Mouse (Mus musculus) 3T3-L1 (cell line): Measurements from ENCODE around the gene Tulp4.
A peak's percentile ranks its signal among the peaks of the same experiment; 100 is the strongest.

Experiments used
- DNase-seq: peaks from one replicate; pipeline ENCODE4 v3.0.0-alpha.2; 2015; ENCODE audit warnings: low read depth, low spot score

The Tulp4 gene

DNA sequence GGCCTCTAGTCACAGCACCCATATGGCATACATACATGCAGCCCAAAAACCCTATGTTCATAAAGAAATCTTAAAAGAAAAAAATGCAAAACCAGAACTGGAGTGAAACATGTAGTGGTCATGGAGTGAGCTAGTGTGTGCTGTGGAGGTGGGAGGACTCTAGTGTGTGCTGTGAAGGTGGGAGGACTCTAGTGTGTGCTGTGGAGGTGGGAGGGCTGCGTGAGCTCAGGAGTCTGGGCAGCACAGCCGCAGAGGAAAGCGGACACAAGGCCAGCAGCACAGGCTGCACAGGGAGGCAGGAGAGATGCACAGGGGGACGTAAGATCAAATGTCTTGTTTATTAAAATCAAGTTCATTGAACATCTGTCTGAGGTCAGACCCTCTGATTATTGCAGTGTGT lies 17.5 kb downstream of the Tulp4 start:
- DNase-seq: no peak

DNA sequence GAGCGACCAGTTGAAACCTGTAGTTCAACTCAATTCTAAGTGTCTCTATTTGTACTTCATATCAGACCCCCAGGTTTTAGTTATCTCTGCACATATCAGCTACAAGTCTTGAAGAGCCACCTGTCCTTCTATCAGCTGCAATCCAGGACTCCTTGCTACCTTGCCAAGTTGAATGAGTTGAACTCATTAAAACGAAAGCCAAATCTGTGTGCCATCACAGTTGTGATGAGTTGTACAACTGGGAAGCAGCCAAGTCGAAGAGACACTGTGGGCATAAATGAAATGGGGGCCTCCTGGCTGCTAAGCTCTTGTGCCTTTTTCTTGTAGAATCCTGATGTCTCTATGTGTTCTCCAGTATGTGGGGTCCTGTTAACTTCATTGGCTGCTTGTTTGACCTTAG lies 19.2 kb downstream of the Tulp4 start:
- DNase-seq: no peak

DNA sequence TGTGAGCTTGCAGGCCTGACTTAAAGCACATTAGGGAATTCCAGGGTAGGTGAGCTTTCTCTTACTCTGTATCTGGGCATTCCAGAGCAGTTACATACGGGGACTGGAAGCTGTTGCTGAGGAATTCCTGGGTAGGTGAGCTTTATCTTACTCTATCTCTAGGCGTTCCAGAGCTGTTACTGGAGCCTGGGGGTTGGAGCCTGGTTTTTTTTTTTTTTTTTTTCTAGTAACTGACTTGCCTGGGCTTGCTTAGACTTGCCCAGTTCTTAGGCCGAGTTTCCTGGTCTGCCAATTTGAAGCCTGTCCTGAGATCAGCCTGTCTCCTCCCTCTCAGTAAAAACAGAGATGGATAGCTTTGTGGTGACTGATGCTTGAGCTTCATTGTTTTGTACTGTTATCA lies 21.8 kb downstream of the Tulp4 start:
- DNase-seq: peak; percentile 74

DNA sequence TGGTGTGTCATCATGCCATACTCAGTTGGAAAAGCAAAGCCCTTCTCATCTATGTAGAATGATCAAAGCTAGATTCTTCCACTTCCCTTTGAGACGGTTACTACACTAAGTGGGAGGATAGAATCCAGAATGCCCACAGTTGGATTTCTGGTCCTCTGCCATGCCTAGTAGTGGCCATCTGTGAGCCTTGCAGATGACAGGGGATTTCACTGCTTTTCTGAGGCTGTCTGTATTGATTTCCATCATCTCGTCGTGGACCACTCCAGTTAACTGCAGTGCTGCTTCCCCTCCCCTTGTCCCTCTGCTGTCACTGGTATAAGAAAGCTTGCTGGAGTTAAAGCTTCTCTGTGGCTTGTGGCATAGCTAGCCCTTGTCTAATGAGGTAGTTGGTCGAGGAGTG lies 23.1 kb downstream of the Tulp4 start:
- DNase-seq: no peak

DNA sequence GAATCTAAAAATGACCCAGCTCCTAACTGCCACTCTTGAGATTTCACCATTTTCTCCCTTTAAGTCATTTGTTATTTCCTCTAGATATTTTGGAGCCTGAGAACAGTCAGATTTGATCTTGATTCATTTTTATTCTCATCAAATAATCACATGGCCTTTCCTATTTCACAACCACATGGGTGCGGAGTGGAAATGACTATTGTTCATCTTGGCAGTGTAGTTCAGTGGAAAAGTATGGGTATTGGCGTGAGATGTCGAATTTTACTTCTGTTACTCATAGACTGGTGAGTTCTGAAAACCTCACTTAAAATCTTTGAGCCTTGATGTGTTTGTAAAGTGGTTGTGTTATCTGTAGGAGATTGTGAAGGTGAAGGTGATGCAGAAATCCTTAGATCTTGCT lies 24.8 kb downstream of the Tulp4 start:
- peak; percentile 77 for DNase-seq

DNA sequence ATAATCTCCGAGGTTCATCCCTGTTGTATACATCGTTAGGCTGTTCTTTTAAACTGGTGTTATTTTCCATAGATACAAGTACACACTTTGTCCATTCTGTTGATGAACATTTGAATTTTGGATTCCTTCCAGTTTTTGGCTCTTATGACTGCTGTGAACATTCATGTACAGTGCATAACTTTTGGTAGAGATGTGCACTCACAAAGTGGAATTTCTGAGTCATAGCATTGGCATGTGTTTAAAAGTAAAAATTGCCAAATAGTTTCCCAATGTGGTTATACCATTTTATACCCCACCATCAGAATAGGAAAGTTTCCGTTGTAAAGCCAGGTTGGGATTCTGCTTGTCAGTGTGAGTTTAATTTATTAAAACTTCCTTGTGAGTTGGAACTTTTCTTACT lies 34.6 kb downstream of the Tulp4 start:
- DNase-seq: peak; percentile 98

DNA sequence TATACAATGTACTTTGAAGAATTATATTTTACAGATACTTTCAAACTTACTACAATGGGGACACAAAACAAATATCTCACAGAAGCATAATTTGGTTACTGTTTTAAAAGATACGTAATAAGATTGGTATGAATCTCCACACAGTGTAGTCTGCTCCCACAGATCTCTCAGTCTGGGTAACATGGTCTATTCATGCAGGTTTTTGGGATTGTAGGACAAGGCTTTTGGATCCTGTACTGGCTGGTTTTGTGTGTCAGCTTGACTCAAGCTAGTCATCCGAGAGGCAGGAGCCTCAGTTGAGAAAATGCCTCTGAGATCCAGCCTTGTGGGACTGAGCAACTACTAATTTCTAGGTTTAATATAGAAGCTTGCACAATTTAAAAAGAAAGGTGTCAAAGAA lies 35.1 kb downstream of the Tulp4 start:
- peak; percentile 75 for DNase-seq

DNA sequence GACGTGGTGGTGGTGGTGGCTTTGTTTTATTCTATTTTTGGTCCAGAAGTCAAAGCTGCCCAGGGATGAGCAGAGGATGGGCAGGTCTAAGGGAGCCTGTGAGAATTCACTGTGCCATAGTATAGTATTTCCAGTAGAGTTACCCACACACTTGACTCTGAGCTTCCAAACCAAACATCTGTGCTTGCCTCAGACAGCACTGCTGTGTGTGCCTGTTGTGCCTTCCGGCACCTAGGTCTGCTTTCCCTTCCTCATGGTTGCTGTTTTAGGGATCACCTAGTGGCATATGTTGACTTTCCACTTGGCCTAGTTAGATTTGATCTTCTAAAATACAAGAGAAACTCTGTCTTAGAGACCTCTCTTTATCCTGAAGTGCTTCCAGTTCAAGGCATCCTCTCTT lies 39.0 kb downstream of the Tulp4 start:
- DNase-seq: no peak

DNA sequence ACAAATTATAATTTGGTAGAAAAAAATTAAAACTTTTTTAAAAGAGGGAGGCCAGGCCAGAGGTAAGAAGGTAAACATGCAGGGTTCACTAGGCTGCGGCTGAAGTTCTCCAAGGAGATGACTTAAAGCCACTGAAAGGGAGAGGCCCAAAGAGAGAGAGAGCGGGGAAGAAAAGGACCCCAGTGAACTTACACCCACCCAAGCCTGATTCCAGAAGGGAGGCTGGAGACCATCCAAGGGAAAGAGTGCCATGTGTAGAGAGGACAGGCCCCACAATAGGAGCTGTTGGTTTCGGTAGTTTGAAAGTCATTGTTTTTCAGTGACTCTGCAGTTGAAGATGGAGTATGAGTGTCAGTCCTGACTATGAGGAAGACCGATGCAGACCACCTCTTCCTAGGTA lies 46.7 kb downstream of the Tulp4 start:
- no peak for DNase-seq

DNA sequence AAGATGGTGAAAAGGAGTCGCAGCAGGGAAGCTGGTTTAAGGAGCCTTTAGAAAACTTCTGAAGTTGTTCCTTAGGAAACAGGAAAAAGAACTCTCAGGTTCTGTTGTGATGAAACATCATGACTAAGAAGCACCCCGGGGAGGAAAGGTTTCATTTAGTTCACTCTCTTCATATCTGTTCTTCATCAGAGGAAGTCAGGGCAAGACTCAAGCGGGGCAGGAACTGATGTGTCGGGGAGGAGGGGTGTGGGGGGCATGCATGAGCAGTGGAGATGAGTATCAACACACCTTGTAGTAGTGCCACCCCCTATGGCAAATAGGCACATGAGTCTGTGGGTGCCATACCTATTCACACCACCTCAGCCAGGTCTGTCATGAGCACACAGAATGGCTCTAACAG lies 47.3 kb downstream of the Tulp4 start:
- DNase-seq: no peak

DNA sequence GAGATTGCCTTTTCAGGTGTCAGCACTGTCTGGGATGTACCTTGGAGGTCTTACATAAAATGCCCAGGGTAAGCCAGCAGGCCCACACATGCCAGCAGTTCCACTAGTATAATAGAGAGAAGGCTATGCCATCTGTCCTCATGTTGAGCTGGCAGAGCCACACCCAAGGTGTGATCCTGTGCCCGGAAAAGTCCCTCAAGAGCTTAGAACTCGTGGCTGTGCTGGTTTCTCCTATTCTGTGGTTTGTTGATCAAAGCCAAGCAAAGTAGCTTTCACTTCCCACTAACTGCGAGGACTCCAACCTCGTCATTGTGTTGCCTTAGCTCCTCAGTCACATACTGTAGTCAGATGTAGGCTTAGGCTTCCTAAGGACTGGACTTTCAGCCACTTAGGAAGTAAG lies 48.1 kb downstream of the Tulp4 start:
- DNase-seq: no peak

DNA sequence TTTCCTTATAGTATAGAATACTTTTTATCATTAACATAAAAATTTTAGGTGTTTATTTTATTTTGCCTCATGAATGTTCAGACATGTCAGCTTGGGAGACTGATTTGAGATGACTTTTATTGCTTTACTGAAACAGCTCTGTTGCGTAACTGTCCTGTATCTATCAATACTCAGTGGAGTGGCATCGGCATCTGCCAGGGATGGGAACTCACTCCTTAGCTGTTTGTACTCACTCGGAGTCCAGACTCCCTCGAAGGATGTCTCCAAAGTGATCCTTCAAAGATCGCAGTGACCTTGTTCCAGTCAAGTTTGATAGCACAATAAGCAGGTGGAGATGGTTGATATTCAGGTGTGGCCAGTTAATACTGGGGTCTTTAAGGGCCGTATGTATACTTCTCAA lies 54.3 kb downstream of the Tulp4 start:
- no peak for DNase-seq

DNA sequence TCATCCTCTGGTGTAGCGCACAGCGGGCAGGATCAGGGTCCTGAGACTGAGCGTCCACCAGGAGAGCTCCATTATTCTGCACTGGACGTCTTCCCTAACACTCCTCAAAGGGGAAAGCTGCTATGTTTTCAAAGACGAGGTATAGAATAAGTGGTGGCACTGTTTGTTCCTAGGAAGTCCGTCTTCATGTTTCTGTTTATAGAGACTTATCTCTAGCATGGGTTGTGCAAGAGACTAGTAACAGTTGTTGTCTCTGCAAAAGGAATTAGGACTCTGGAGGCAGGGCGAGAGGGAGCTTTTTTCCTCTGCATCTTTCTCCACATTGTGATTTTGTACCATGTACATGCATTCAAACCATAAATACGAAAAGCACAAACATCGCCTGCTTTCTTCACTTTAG lies 55.7 kb downstream of the Tulp4 start:
- DNase-seq: no peak

DNA sequence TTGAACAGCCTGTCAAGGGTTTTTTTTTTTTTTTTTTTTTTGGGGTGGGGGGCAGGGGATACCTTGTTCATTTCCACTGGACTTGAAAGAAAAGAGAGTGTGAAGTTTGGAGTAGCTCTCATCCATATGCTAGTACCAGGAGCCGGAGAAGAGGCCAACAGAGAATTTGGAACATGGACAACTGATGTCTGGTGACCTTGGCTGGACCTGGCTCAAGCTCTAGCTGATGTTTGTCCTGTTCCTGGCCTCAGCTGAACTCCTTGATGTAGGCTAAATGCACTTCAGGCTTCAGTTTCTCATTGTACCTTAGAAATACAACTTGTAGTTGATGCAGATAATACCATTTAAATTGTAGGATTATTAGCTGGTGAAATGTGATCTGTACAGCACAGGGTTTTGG lies 56.5 kb downstream of the Tulp4 start:
- DNase-seq: no peak

DNA sequence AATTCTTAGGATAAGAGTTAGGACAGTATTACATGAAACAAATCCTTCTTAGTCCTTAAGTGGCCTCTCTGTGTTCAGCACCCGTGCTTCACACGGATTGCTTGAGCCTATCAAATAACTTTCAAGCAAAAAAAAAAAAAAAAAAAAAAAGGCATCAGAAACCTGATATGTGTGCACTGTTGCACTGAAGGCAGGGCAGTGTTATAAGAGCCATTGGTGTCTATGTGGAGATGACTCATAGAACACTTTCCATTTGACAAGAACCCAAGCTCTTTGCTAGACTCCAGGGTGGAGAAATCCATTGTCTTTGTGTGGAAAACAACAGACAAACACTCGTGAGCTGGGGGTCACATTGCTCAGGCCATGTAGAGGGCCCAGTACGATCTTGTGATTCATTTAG lies 58.7 kb downstream of the Tulp4 start:
- peak; percentile 94 for DNase-seq

DNA sequence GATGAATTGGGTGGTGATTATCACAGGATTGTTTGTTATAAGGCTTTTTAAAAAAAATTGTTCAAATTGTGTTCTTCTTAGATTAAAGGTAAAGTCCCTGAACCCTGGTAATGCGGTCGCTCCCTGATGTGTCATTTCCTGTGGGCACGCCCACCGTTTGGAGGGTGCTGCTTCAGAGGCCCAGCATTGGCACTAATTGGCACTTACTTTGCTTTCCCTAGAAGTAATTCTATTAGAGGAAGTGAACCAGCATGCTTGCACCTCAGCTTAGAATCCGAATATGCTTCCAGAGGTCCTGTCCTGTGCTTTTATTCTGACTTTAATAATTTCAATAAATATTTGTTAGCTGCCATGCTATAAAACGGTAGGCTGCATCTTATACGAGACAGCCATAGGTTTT lies 66.2 kb downstream of the Tulp4 start:
- peak; percentile 69 for DNase-seq

DNA sequence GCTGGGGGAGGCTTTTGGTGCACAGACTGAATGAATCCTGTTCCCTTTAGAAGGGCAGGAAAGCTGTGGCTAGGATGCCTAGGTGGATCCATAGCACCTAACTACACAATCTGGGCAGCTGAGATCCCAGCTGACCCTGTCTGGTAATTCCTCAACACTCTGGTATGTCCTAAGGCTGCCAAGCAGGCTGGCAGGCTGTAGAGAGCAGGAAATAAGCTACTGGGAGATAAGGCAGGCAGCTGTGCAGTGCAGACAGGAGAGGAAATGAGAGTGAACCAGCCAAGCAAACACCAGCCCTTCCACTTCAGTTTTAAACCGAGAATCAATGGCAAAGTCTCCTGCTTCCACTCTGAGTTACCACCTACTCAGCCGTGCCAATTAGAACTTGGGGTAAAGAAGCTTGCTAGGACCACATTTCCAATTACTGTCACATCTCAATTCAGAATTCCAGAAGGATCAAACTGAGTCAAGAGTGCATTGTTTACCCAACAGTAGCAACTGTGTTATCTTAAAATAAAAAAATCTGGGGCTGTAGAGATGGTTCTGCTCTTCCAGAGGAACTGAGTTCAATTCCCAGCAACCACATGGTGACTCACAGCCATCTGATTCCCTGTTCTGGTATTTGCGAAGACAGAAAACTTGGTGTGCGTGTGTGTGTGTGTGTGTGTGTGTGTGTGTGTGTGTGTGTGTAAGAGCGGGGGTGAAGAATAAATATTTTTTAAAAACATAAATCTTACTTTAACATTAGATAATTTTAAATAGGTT lies 66.9 kb downstream of the Tulp4 start:
- DNase-seq: peak; percentile 96

DNA sequence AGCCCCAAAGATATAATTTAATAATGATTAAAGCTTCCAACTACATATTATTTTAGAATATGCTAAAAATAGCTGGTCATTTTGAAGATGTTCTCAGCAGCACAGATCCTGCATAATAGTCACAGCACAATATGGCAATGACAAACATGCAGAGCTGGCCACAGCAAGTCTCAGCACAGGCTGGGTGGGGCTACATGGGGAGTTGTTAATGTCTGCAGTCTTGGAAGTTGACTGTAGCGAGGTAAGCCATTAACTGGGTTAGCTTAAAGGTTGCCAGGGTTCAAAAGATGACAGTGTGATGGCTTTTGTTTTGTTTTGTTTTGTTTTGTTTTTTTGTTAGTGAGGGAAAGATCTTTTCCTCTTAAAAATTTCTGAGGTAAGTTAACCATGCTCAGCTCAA lies 68.3 kb downstream of the Tulp4 start:
- DNase-seq: no peak

DNA sequence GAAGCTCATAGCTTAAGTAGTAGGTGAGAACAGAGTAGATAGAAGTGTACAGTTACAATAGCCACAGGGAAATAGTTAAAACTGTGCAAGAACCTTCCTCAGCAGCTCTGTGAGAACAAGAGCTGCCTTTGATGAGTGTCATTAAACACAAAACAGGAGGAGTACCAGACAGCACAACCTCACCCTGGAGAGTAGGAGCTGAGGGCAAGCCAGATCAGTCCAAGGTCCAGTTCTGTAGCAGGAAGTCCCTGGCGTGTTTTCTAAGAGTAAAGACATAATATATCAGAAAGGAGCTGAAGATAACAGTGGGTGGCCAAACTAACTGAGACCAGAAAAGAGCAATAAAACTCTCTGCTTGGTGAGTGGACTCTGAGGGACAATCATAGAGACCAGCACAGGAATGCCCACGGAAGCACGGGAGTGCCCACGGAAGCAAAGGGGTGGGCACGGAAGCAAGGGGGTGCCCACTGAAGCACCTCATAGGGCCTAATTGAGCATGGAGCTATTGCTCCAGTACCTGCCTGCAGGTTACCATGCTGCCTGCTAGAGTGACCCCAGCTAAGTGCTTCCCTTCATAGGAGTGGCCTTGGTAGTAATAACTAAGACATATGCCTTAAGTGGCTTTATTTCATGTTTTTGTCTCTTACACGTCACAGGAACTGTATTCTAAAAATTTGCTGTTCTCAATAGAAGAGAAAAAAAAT lies 72.5 kb downstream of the Tulp4 start:
- DNase-seq: no peak

DNA sequence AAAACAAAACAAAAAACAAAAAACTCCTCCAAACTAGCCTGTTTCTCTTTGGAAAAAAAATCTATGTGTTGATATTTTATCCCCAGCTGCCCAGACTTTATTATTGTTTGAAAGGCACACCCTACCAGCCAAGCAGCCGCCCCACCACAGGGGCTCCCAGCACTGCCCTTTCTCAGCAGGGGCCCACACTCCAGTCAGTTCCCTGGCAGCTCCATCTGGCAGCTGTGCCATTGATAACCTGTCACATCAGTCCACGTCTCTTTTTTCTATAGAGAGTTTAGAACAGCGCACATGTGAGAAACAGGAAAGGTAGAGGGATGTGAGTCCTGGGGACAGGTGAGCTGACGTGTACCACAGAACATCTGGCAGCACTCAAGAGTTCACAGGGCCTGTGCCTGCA lies 73.2 kb downstream of the Tulp4 start:
- no peak for DNase-seq

DNA sequence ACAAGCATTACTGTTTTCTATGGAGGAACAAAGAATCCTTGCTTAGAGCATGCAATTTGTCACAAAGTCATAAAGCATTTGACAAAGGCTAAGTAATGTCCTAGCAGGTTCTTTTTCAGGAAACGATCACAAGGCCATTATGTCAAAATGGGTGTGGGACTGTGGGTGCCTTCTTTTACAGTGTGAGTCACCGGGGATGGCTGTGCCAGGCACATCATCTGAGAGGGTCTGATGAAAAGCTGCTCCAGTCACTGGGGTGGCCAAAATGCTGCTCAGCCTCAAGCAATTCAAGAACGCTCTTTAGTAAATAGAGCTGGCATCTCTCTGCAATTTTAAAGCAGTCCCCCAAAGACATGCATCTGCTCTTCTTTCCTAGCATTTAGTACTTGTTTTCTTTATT lies 74.2 kb downstream of the Tulp4 start:
- DNase-seq: peak; percentile 51

DNA sequence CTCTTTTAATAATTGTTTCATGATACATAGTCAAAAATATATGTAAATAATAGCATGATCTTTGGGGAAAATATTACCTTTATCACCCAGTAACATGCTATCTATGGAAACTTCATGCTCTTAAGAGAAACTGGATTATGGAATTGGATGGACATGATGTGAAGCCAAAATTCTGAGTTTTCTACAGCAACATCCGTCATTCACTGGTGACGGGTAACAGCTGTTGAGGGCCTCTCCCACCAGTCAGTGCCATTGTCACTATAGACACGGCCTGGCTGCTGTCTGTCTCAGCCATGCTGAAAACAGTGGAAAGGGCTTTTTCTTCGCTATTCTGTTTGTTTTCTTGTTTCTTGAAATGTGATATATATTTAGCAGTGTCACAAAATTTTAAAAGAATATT lies 76.5 kb downstream of the Tulp4 start:
- DNase-seq: no peak

DNA sequence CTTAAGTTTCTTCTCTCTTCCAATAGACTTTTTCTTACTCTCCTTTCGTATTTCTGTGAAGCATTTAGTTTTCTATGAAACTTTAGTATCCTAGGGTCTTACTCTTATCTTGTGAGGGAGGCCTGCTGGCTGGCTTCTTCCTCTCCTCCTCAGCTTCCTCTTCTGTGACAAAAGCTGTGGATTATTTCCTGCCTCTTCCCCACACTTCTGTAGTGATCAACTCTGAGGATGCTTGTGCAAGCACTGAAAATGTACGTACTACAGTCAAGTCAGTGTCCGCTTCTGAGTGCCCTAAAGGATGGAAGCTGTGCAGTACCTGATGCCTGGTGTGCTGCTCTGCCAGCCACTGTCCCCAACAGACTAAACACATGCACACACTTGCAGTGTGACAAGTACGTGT lies 80.4 kb downstream of the Tulp4 start:
- DNase-seq: no peak

DNA sequence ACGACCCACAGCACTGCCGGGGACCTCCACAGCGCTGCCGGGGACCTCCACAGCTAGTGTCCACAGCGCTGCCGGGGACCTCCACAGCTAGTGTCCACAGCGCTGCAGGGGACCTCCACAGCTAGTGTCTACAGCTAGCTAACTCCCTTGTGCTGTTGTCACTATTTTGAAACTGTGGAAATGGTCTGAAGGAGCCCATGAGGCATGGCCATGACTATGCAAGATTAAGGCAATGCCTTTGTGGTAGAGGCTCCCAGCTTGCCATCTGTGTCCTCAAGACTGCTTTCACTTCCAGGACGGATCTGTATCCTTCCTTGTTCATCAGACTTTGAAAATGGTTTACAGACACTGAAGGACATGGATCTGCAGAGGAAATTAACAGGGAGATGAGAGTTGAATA lies 80.9 kb downstream of the Tulp4 start:
- no peak for DNase-seq
